Mouse (Mus musculus) thymus, adult 2 months (tissue): ENCODE results near the gene Pdlim5.

Source experiments
- CTCF ChIP-seq: fragments of 200-500 bp; IDR thresholded peaks from 2 replicates; pipeline ENCODE4 v1.5.1; 2012; ENCODE audit warnings: mild to moderate bottlenecking, control low read depth, low read length, moderate library complexity, borderline replicate concordance; ENCODE audit not compliant: control insufficient read depth, poor library complexity, insufficient read depth; ENCODE audit errors: extremely low read depth
- POLR2A ChIP-seq: fragments of 200-500 bp; IDR thresholded peaks from 2 replicates; pipeline ENCODE4 v1.6.1; 2012; ENCODE audit warnings: mild to moderate bottlenecking, low read length, control low read depth, moderate library complexity; ENCODE audit not compliant: control insufficient read depth, poor library complexity, insufficient read depth; ENCODE audit errors: extremely low read depth

DNA sequence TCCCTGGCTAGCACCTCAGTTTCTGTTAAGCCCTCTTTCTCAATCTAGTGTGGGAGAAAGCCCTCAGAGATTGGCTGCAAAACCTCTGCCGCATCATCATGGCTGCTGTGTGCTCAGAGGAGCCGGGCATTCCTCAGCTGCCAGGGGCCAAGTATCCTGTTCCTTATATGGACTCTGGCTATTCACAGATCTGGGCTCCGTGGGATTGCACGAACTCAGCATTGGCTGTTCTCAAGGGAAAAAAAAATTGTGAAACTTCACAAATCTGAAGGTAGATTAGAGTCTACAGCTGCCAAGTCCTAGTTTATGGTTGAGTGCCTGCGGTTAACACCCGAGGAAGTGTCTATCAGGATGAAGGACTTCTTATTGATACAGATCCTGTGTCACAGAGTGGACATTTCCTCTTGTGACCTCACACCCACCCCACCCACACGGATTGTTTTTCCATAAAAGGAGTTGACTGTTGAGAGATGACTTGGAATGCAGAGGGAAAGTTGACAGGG is 44.1 kb upstream of the Pdlim5 start:
- TF ChIP-seq POLR2A, result no peak
- TF ChIP-seq CTCF, result no peak
